Mouse (Mus musculus): ENCODE measurements at regions not wholly inside any gene's neighbourhood (a gene's known extent, or its start where the extent isn't known, plus 50 kb on each side); places are given as distances from the start of the nearest gene placed in this dataset.

DNA sequence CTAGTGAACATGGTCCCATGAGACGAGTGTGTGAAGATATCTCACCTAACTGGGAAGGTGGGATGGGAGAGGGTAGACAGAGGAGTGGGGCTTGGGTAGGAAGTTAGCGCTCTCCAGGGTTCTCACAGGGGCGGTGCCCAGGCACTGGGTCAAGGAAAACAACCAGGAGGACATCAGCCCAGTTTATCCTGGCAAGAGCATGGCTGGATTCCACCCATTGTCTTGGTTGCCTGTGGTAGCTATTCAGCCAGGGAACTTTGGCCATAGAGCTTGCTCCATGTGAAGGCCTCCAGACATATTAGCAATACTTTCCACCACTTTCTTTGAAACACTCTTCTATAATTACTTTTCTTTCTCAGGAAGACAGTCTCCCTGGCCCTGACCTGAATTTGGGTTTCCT, 131.4 kb downstream of the 1700020N01Rik start:
- intact Hi-C loops (cut with DNase I) = no loop called here

DNA sequence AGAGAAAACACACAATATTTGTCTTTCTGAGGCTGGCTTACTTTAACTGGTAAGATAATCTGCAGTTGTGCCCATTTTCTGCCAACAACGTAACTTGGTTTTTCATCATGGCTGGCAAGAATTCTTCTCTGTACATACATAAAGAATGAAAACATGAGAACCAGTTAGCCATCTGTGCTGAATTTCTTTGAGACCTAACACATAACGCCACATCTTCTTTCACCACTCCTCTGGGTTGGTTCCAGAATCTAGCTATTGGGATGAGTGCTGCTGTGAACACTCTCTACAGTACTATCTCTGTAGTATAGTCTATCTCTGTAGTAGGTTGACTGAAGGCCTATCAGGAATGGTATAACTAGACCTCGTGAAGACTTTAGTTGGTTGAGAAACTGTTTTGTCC, 132.1 kb downstream of the 1700020N01Rik start:
- intact Hi-C loops (cut with DNase I) = no loop called here

DNA sequence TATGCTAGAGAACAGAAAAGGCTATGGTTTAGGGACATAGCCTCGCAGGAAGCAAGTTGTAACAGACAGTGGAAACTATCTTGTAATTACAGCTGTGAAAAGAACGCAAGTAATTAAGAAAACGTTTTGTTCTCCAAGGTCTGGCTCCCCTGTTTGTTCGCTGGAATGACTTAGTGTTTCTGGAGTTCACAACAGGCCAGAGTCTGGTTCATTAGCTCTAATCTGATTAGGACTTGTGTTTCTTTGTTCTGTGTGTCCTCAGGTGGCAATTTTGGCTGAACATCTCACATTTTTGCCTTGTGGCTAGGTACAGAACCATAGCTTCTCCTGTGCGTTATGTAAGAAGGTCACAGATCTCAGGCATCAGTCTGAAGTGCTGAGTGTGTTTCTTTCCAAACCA, 141.7 kb upstream of the Sgk1 start:
- intact Hi-C loops (cut with DNase I) = no loop called here

GRCm38 (mm10) chr10:21741575-21741974, 140.4 kb upstream of the Sgk1 start:
- intact Hi-C loops (cut with DNase I) = no loop called here

DNA sequence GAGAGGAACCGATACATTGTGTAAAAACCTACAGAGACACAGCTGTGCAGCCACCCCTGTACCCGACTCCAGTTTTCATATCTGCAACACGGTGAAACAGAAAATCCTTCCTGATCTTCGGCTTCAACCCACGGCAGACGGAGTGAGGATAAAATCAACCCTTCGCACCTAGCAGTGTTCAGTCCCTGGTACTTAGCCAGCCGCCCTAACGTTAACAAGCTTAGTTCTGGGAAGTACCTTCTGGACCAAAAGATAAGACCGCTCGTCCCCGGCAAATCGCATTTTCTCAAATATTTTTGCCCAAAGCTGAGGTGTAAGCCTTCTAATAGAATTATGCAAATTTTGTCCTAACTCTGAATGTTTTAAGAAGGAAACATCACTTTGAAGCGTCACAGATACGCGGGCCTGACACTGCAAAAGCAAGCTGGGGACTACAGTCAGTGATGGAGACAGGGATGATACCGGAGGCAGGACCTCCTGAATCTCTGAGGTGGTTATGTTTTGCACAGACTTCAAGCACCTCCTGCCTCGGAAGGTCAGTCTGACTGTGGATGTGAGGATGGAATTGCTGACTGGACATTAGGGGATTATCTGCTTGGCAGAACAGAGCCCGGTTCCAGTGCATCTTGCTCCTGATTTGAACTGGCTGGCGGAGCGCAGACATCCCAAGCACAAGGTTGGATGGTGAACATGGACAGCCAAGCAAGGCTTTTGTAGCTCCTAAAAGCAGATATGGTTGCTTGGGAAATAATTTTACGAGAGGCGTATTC, 139.8 kb upstream of the Sgk1 start:
- intact Hi-C loops (cut with DNase I) = no loop called here

DNA sequence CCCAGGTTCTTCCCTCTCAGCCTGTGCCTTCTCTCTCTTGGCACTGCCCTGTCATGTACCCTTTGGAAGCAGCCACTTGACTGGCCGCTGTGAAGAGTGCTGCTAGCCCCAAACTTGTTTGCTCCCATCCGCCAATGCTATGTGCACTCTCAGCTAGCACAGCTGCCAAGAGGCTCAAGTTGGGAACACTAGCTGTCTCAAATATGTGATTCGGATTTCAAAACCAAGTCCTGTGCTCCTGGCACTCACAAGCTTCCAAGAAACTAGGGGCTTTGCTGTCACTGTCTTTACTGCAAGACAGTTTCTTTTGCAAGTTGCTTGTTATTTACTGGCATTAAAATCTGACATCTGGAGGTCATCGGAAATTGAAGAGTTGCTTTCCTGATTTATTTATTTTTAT, 138.6 kb upstream of the Sgk1 start:
- intact Hi-C loops (cut with DNase I) = no loop called here

DNA sequence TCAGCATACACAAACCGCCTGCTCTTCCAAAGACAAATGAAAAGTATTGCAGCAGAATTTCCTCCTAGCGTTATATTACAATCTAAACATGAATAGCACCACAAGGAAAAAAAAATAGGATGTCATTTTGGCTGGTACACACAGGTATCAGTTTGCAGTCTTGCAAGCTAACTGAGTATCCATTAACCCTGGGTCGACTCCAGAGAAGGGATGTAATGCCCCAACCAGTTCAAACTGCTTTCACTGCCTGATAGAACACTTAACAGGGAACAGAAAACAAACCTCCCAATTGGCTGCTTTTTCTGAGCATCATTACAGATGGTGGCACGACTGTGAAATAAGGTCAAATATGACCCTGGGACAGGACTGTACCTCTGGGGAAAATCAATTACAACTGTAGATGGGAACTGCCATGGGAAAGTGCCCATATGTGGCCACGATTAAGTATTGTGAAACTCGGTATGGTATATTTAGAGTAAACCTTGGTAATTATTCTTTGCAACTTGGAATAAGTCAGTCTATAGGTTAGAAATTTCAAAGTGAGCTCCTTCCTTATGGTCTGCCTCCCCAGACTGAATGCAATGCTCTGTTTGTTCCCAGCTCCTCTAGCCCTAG, 137.5 kb upstream of the Sgk1 start:
- intact Hi-C loops (cut with DNase I) = no loop called here

GRCm38 (mm10) chr10:21745940-21746487, 136.0 kb upstream of the Sgk1 start:
- intact Hi-C loops (cut with DNase I) = no loop called here

DNA sequence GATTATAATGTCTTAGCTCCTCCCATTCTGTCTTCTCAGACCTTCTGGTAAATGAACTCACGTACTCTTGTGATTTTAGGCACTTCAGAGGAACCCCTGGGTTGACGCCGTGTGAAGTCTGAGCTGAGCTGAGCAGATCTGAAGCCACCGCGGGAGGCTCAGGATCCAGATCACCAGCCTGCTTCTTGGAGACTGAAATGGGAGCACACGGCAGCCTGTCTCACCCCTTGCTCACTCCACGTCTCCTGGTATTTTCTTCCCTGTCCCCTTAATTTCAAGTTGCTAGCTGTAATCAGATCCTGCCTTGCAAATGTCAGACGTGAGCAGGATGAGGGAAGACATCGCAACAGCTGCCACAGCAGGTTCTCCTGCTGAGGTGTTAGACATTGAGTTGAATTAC, 135.3 kb upstream of the Sgk1 start:
- intact Hi-C loops (cut with DNase I) = no loop called here

- intact Hi-C loops (cut with DNase I) = no loop called here
Observed at GRCm38 (mm10) chr10:21751326-21751725, 130.7 kb upstream of the Sgk1 start.

GRCm38 (mm10) chr10:21752392-21752791, 129.6 kb upstream of the Sgk1 start:
- intact Hi-C loops (cut with DNase I) = no loop called here

DNA sequence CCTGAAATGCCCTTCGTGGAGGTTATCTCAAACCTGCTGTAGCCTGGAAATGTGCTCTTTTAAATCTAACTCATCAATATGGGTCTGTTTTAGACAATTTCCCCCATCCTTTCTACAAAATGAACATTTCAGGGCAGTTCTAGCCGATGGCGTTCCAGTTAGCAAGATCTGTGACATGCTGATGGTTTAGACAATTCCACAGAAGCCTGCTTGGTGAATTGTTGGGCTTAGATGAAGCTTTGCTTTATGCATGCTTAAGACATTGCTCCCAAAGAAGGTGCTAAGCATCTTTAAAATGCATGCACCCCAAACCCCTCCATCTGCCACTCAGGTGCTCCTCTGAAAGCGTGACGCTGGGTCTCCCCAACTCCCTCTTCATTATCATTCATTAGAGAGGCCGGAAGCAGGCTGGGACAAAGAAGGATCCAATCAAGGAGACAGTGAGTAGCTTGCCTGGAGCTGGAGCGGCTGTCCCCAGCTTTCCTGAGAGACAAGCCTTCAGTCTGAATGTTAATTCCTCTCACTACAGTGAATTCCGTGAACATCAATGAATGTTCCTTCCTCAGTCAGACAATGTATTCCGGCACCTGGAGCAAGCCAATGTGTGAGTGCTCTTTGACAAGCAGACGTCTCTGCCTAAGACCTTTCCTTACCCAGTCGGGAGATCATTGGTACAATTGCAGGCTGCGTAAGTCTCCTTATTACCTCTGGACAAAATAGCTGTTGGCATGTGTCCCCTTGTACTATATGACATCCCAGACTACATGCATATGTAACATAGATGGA, 127.0 kb upstream of the Sgk1 start:
- intact Hi-C loops (cut with DNase I) = no loop called here

DNA sequence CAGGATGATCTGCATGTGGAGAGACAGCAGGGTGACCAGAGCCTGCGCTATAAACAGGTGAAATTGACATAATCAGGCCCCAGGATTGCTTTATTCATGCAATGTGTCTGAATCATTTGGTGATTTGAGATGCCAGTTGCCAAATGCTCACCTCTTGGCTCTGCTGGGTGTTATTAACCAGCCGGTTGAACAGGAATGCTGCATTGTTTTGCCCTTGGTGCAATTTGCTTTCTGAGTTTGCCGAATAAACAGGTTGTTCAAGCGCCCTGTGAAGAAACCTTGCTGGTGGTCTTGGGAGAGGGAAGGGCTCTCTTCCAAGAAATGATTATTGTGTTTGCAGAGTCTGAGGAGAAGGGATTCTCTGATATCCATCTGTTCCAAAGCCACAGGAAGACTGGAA, 126.3 kb upstream of the Sgk1 start:
- intact Hi-C loops (cut with DNase I) = no loop called here

DNA sequence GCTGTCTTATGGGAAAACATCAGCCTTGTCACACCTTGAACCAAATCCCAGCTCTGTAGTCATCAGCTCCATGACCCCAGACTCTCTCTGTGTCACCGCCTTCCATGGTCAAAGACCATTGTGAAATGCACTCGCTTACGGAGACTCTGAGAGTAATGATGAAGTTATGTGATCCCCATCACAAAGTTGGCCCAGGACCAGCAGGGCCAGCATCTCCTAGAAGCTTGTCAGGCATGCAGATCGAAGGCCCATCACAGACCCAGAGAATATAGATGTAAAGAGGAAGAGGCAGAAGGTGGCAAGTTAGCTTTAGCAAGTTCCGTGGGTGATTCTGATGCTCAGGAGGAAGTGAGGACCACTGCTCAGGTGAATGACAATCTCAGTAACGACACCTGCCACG, 125.2 kb upstream of the Sgk1 start:
- intact Hi-C loops (cut with DNase I) = no loop called here

GRCm38 (mm10) chr10:21758122-21758521, 123.9 kb upstream of the Sgk1 start:
- intact Hi-C loops (cut with DNase I) = no loop called here

GRCm38 (mm10) chr10:21762516-21762915, 119.5 kb upstream of the Sgk1 start:
- intact Hi-C loops (cut with DNase I) = no loop called here

DNA sequence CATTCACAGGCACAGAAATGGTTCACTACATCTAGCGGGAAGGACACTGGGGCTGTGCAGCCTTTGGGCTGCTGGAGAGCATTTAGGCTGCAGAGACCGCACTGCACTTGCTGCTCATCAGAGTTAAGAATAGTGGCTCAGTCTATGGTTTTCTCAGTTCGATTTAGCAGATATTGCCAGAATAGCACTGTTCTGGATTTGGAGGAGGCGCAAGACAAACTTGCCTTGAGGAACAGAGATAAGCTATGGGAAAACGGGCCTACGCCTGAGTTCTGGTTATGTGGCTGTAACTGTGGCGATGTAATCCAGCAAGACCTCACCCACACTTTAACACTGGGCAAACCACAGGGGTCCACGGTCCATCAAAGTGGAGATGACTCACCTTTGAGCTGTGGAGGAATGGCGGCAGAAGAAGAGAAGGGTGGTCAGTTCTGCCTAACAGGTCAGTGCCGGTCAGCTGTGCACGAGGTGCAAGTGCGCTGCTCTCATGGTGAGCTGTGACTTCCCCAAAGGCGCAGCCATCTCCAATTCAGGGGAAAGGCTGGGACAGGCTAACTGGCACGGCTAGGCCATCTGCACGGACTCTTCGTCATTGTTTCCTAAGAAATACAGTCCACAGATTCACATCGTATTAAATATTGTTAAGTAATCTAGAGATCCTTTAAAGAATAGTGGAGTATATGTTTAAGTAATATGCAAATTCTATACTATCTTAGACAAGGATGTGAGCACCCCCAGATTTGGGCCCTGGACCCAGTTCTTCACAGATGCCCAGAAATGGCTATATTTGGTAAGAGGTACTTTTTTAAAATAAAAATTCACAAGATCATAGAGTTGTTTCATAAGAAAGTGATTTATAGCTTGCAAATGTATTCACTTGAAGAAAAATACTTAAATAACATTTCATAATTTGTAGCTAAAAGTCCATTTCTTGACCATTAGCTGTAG, 118.7 kb upstream of the Sgk1 start:
- intact Hi-C loops (cut with DNase I) = no loop called here

- intact Hi-C loops (cut with DNase I) = no loop called here
Observed at GRCm38 (mm10) chr10:21764090-21764489, 117.9 kb upstream of the Sgk1 start.

DNA sequence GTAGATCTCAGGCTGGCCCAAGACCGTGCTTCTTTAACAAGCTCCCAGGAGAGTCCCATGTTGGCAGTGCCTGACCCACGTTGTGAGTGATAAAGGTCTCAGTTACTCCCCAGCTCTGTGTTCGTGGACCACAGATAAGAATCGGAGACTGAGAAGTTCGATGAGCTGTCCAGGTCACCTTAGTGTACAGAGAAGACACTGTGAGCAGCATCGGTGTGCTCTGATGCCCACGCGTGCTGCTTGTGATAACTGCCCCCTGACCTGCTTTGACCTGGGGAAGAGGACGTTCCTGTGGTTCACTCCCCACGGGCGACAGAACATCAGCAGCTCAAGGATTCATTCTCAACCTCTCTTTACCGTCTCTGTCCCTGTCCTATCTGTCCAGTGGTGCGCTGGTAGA, 117.1 kb upstream of the Sgk1 start:
- intact Hi-C loops (cut with DNase I) = no loop called here

GRCm38 (mm10) chr10:21773548-21773947, 108.4 kb upstream of the Sgk1 start:
- intact Hi-C loops (cut with DNase I) = no loop called here

DNA sequence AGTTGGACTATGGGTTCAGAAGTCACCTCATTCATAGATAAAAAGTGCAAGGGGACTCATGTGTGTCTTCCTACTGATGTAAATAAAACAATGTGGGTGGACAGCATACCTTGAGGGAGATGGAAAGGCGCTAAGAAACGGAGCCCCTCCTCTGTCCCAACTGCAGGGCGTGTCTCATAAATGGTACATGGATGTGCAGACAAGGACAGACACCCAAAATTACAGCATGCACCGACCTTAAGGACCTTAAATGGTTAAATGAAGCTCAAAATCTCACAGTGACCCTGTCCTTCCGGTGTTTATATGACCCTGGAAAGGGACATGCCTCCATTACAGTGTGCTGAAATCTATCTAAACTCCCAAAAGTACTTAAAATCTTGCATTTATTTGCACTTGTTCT, 106.5 kb upstream of the Sgk1 start:
- intact Hi-C loops (cut with DNase I) = no loop called here
